Mouse (Mus musculus): Measurements from ENCODE around the gene Usp6nl.

DNA sequence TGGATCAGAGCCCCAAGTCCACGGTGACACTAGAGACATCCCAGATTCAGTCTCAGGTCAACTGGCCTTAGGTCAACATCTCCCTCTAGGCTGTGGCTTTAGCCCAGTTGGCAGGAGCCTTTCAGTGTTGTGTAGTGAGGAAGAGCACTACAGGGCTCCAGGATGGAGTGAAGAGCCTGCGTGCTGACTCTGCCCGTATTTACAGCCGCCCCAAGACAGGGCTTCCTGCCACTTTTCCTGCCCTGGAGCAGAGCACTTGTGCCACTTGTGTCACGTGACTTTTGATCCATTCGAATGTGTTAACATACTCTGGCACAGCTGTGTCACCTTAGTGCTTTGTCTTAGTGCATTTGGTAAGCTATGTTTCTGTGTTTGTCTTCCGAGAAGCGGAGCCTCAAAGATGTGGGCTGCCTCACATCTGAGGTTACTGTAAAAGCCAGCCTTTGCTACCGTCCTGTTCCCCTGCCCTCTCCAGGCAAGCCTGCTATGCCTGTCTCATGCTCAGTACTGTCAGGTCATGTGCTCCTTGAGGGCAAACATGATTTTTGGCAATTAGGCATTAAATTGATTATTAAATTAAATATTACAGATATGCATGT is 15.7 kb downstream of the Usp6nl start:
- no peak for TF ChIP-seq CHD2 (IDR thresholded peaks at IDR 0.05; ENCODE audit: low read depth, low read length)
- no peak for TF ChIP-seq ZNF384 (IDR thresholded peaks at IDR 0.05; ENCODE audit: low read depth, low read length)
- TF ChIP-seq MAFK (IDR thresholded peaks at IDR 0.05; ENCODE audit: insufficient read depth, low read depth, low read length) = no peak
- TF ChIP-seq ZC3H11A (IDR thresholded peaks at IDR 0.05; ENCODE audit: borderline replicate concordance, low read depth, low read length) = no peak
